Mouse (Mus musculus) megakaryocyte, adult 5-6 weeks (primary cell): ENCODE measurements around the gene Pan2. TPM values are rescaled to one million over a fixed set of nuclear protein-coding genes. Genes with fewer than 3 reads are reported as not detected.
"Not testable (repeated sequence)": the region's sequence is repeated elsewhere in the genome, so short reads cannot be mapped to it uniquely, and the experiment has no call there.

Experiments used
- ATAC-seq: 2 replicates; pipeline ENCODE4 v1.8.0; 2016; ENCODE audit warnings: mild to moderate bottlenecking, inconsistent platforms; ENCODE audit not compliant: poor library complexity, severe bottlenecking
- total RNA-seq, 2 experiments: library from RNA; stranded (forward) in 1 of 2; stranded (reverse) in 1 of 2; fragments of 153-499, 151-499 nt in 1 of 2; fragments of 221-1000, 200-1000 nt in 1 of 2; gene quantifications; 2 replicates each; pipeline versions ENCODE4 v1.2.3 to v1.2.4; 2015 to 2017

Pan2 gene
- total RNA-seq, 2 experiments from 2014 or later, result 14.0 to 17.7 TPM

DNA sequence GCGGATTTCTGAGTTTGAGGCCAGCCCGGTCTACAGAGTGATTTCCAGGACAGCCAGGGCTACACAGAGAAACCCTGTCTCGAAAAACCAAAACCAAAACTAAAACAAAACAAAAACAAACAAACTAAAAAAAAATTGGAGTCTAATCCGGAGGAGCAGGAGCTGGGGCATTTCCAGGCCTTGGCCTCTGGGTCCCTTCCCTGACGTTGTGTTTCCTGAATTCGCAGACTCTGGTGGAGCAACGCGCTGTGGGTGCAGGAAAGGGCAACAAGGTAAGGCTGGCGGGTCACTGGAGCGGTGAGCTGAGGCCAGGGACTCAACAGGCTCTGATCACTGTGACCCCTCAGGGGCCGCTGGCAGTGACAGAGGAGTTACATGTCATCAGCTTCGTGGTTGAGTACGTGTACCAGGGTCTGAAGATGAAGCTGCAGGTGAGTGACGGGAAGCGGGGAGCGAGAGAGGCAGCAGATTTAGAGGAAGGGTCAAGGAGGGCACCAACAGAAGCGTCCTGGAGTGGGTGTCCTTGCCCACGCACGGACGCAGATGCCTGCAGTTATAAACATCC lies 20.2 kb upstream of the Pan2 start:
- no peak for ATAC-seq

DNA sequence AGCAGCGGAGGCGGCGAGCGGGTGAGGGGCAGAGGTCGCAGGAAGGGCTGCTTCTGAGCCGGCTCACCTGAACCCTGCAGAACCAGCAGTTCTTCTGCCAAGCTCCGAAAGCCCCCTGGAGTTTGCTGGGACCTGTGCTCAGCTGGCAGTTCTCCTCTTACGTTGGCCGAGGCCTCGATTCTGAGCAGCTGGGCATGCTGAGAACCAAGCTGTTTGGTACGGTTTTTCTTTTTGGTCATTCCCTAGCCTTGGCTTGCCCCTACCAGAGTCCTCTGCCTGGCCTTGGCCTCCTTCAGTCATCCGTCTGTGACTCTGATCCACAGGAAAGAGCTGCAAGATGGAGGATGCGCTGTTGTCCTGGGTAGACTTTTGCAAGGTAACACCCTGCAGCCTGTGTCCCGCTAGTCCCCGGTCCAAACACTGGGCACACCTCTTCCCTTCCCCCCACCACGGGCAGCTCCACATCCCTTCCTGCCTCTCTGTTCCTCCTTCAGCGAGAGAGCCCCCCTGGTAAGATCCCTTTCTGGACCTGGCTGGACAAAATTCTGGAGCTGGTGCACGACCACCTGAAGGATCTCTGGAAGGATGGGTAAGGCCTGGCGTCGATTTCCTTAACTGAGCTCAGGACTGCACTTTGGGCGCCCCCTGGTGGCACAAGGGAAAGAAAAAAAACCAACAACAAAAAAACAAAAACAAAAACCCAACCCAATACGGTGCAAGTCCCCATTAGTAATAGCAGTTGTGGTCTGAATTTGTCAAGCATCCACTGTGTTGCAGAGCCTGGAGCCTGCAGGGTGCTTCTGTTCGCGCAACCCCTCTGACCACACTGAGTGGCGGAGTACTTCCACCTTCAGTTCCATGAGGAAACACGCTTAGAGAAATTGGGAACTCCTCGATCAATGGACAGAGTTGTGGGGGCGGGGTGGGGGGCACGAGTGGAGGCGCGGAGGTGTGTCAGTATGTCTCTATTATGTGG lies 19.2 kb upstream of the Pan2 start:
- ATAC-seq, result peak; percentile 70

DNA sequence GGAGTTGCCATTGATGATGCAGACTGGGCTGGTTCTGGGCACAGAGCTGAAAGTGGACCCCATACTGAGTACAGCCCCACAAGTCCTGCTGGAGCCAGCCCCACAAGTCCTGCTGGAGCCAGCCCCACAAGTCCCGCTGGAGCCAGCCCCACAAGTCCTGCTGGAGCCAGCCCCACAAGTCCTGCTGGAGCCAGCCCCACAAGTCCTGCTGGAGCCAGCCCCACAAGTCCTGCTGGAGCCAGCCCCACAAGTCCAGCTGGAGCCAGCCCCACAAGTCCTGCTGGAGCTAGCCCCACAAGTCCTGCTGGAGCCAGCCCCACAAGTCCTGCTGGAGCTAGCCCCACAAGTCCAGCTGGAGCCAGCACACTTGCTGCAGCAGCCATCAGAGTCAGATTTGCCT lies 12.5 kb upstream of the Pan2 start:
- not testable (repeated sequence) for ATAC-seq

DNA sequence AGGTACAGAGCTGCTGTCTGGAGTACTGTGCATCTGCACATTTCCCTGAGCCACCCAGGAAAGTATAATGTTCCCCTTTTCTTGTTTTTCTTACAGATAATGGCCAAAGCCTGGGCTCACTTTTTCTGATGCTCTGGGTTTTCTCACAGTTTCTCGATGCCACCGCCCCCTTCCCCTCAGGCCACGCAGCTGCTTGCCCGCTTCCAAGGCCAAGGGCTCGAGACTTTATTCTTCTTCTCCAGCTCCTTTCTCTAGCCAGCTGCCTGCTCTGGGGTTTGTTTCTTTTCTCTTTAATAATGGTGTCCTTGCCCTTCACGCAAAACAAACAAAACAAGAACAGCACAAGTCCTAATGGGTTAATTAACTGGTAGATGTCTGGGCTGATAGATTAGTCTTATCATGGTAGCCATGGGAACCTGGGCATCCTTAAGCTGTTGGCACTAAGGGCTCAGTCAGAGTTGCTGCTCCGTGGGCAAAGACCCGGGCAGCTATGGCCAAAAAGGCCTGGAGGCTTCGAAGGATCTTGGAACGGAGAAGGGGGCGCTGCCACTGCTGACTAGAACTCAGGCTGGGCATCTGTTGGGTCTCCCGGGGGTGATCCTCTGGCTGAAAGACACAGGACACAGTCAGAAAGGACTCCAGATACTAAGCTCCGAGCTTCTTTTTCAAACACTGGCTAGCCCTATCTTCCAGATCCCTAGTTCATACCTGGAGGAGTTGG lies 6.6 kb upstream of the Pan2 start:
- no peak for ATAC-seq

DNA sequence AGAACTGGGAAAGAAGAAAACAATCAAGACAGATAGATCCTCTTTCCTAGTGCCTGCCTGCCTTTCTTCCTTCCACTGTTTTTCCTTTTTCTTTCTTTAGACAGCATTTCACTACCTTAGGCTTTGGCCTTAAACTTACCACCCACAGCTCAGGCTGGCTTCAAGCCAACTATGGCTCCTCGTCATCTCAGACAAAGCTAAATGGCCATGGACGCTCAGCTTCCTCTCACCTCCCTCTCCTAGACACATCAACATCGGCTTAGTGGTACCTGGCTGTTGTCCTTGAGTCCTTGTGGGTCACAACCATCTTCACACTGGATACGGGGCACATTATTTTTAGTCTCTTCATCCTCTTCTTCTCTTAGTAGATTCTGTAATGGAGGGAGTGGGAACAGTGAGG lies 5.9 kb upstream of the Pan2 start:
- ATAC-seq, result no peak

DNA sequence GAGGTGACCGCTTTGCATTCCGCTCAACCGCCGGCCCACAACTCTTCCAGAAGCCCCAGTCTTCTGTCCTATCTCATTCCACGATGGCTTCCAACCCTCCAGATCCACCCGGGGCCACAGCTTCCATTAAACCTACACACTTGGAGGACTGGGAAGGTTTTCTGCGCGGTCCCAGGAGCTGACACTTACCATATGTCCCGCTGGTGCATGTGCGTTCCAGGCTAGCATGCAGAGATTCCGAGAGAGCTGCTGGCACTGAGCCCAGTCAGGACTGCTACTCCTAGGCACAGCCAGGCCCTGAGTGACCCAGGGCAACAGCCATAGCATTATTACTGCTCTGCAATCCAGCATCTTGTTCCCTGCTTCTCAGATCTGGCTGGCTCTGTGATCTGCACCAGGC lies 5.5 kb upstream of the Pan2 start:
- ATAC-seq, result no peak

DNA sequence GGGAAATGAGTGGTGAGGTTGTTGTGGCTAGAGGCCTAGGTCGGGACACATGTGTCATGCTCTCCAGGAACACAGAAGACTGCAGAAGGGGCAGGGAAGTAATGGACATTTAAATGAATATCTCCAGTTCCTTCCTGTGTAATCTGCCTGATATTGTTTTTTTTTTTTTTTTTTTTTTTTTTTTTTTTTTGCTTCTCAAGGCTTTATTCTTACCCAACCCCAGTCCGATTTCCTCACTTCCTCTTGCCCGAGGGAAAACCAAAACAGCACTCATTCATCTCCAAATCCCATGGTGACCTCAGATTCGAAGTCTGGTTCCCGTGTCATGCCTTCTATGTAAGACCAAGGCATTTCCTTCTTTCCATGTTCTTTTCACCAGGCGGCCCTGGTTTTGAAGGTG lies 4.9 kb upstream of the Pan2 start:
- peak; percentile 38 for ATAC-seq

DNA sequence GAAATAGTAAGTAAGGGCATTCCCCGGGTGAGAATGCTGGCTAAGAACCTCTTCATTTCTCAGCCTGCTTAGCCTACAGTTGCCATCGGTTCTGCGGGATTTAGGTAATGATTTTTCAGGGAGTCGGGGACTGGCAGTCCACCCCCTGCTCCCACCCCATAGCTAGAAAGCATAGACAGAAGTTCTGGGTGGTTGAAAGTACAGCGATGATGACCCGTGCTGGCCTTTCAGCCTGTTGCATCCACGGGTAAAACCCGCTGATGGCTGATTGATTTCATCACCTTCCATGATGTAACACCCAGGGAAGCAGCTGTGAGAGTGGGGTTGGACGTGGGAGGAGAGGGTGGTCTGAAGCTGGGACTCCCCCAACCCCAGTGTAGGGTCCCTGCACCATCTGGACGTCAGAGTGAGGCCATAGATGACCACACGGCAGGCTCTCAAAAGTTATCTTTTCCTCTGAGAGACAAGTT lies 4.4 kb upstream of the Pan2 start, which contains the start of gene Il23a:
Gene Il23a, minus strand, starts transcription at position 51 of the 470 bp plus-strand sequence.
- 0 out of 2 replicates have a peak, but pooled peaks have one; percentile 3 for ATAC-seq

DNA sequence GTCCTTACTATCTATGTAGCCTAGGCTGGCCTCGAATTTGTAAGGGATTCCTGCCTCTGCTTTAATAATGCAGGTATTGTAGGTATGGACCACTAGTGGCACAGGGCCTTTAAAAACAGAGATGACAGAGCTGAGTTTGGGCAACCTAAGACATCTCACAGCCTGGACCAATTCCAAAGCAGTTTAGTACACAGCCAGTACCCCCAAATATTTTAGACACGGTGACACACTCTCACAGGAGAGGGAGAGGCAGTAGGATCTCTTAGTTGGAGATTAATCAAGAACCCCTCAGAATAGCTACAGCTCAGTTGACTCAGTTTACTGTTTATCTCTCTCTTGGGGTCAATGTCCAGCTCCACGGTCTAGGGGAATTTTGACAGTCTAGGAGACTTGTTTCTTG lies 778 bp upstream of the Pan2 start:
- no peak for ATAC-seq

DNA sequence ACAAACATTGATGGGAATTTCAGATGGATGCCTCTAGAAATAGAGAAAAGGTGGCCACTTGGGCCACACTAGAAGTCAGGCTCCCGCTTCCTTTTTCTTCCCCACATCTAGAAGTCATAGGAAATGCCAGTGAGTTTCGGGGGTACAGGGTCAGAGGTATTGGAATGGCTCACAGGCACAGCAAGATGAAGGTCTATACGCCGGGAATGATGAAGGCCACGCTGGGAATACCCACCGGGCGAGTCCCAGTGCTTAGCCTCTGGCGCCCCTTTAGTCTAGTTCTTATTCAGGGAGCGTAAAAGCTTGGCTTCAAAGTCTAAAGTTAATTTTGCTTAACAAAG lies 380 bp upstream of the Pan2 start:
- ATAC-seq, result peak; percentile 1; the same call in 1 of the 2 replicates

DNA sequence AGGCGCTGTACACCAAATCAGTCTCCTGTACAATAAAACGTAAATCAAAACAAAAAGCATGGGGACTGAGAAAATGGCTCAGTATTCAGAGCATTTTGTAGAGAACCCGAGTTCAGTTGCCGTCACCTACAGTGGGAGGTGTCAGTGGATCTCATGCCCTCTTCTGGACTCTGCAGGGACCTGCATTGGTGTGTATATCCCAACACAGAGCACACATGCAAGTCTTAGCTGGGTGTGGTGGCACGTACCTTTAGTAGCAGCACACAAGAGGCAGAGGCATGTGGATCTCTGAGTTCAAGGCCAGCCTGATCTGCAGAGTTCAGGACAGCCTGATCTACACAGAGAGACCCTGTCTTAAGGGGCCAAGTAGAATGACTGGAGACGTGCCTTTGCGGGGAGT lies 6.5 kb downstream of the Pan2 start:
- no peak for ATAC-seq

DNA sequence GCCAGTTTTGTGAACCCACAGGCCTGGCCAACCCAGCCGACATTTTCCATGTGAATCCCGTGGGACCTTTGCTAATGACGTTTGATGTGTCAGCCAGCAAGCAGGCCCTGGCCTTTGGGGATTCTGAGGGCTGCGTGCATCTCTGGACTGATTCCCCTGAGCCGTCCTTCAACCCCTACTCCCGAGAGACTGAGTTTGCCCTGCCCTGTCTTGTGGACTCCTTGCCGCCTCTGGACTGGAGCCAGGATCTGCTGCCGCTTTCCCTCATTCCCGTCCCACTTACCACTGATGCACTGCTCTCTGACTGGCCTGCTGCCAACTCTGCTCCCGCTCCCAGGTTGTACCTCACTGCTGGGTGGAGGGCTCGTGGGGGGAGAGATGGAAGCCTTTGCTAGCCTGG lies 7.0 kb downstream of the Pan2 start:
- no peak for ATAC-seq

DNA sequence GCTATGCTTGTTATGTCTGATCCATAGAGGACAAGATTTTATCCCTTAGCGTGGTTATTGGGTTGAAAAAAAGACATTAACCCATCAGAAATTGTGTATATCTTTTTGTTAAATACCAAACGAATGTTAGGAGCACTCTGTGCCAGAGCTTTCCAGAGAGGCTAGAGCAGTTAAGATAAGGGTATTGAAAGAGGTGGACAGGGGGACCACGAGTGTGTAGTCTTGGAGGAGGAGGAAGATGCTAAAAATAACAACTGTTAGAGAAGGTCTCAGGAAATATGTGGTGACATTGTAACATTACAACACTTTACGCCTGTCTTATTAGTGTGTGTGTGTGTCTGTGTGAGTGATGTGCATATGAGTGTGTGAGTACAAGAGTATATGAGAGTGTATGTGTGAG lies 7.8 kb downstream of the Pan2 start:
- ATAC-seq, result no peak

DNA sequence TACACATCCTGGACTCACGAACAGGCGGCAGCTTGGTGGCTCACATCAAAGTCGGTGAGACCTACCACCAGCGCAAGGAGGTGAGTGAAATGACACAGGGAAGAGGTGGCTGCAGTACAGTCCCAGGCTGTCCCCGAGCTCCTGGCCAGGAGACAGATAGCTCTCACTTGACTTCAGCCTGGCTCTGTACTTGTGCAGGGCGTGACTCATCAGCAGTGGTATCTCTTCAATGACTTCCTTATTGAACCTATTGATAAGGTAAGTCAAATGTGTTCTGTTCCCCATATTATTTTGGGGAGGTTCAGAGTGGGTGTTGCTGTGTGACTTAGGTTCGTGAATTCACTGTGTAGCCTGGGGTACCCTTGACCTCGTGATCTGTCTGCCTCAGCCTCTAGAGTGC lies 12.4 kb downstream of the Pan2 start:
- ATAC-seq, result no peak

DNA sequence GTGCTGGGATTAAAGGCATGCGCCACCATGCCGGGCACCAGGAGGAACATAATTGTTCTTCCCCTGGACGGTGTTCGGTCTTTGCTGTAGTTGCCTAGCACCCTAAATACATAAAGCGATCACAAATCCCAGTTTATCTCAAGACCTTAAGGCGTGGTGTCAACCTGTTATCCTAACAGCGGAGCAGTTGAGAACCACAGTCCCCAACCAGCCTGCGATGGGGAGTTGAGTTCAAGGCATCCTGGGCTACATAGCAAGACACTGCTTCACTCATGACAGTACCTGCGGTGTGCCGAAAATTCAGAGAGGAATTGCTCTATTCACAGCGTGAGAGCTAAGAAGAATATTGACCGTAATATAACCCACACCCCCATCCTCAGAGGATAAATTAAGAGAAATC lies 18.5 kb downstream of the Pan2 start:
- ATAC-seq, result no peak

DNA sequence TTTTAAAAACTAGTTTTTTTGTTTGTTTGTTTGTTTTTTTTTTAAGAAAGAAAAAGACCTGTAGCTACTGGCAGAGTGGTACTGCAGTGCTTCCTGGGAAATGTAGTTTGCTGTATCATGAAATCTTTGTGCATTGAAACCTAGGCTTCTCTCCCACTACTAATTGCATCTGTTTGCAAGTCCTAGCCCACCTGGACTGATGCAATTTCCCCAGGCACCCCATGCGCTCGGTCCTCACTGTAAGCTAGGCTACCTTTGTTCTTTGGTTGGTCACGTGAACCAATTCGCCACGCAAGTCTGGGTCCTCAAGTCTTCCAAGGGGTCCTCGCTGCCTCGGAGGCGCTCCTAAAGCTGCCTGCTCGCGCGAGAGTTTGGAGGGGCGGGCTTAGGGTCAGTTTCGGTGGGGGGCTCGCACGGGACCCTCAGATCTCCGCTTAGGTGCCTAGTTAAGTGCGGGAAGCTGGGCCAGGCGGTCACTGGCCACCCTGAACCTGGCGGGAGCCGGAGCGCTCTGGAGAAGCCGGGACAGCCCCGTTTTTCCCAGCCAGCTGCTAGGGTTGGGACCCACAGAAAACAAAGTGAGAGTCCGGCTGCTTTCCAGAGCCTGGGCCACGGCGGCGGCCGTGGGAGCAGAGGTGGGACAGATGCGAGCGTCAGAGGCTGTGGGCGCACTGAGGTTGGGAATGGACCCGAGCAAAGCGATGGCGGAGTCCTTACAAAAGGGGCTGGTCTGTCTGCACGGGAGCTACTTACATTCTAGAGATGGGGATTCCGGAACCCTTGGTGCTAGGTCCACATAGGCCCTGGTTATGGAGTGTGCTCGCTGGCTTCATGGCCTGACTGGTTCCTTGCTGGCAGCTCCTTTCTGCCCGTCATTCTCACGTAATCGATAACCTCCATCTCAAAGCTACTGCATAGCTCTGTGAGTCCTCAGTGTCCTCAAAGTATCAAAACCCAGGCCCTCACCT lies 19.3 kb downstream of the Pan2 start, which contains the start of gene Cnpy2:
Gene Cnpy2, plus strand, starts transcription at position 319 of the 968 bp plus-strand sequence.
- ATAC-seq, result peak; percentile 80

DNA sequence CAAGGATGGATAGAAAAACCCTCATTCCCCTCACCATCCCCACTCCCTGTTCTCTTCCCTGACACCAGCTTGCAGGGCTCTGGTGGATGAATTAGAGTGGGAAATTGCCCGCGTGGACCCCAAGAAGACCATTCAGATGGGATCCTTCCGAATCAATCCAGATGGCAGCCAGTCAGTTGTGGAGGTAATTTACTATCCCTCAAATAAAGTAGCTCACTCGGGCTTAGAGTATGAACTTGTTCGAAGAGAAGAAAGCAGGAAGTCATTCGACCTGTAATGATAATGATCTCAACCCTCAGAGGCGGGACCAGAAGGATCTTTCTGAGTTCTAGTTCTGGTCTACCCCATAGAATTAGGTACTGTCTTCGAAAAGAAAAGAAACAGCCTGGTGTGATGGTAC lies 20.4 kb downstream of the Pan2 start:
- ATAC-seq, result no peak

DNA sequence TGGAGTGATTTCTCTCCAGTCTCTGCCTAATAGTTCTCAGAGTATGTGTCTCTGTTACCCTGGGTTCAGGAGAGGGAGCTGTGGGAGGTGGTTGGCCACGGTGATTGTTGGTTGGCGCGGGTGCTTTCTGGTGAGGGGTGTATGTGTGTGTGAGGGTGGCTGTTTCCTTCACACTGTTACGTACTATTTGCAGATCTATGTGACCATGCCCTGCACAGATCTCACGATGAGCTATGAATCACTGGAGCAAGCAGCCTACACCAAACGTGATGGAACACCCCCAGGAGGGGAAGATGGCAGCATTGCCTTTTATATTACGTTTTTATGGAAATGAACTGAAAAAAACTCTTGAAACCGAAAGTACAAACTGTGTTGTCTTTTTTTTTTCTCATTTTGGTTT lies 23.7 kb downstream of the Pan2 start:
- ATAC-seq, result no peak

DNA sequence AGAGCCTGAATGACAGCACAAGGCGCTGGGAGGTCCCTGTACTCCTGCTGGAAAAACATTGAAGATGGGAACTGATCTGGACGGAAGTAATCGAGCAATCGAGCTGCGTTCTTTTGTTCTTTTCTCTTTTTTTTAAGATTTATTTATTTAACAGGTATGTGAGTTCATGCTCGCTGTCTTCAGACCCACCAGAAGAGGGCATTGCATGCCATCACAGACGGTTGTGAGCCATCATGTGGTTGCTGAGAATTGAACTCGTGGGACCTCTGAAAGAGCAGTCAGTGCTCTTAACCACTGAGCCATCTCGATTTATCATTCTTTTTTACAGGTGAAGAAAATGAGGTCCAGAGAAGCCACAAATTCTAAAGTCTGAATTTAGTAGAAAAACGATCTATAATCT lies 24.5 kb downstream of the Pan2 start:
- no peak for ATAC-seq
